Mouse (Mus musculus) bone marrow, adult 2 months (tissue): ENCODE measurements around the gene Kcnq5.

ENCODE experiments used
- CTCF ChIP-seq: fragments of 200-500 bp; IDR thresholded peaks from 2 replicates; pipeline ENCODE4 v1.5.1; 2011; ENCODE audit warnings: low read length, control low read depth; ENCODE audit not compliant: control insufficient read depth, insufficient read depth
- POLR2A ChIP-seq: fragments of 200-500 bp; IDR thresholded peaks from 2 replicates; pipeline ENCODE4 v1.6.1; 2011; ENCODE audit warnings: low read depth, mild to moderate bottlenecking, control low read depth, low read length, borderline replicate concordance; ENCODE audit not compliant: control insufficient read depth

- TF ChIP-seq CTCF = no peak
- no peak for TF ChIP-seq POLR2A
Observed at GRCm38 (mm10) chr1:21660840-21661239, 300.9 kb downstream of the Kcnq5 start.
